Mouse (Mus musculus): ENCODE measurements around the gene Slc9a3. TPM values are rescaled to one million over a fixed set of nuclear protein-coding genes. Genes with fewer than 3 reads are reported as not detected.

Gene Slc9a3
- total RNA-seq (2023): not detected

DNA sequence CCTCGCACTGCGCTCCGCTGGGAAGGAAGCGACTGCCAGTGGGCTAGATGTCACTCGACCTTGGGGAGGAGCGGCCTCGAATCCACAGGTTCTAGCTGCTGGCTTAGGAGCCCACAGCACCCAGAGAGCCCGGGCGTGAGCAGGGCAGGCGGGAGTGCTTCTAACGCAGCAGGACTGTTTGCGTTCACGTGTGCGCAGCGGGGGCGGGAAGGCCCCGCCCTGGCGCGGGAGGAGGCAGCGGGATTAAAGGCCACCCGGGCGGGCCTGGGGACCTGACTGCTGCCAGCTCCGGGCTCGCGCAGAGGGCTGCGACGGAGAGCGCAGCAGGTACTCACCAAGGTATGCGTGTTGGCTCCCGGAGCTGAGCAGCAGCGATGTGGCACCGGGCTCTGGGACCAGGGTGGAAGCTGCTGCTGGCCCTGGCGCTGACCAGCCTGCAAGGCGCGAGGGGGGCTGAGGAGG is at the start of gene Slc9a3:
Gene Slc9a3 (plus strand): TSS at position 317 of the 462 bp plus-strand sequence.

GRCm38 (mm10) chr13:74208317-74208985 is 87.2 kb downstream of the Slc9a3 start, which contains the start of gene Exoc3:
TSS of gene Exoc3 (minus strand) at chr13:74208732.

Other genes with a start within 250 kb of the Slc9a3 start
- gene Trip13, start 183.7 kb upstream of the Slc9a3 start, total RNA-seq (2023): 1.8 TPM
- 85.4 TPM for gene Brd9, start 183.6 kb upstream of the Slc9a3 start, total RNA-seq (2023)
- not detected for gene Zdhhc11, start 157.6 kb upstream of the Slc9a3 start, total RNA-seq (2023)
- 1.6 TPM for gene Tppp, start 112.0 kb upstream of the Slc9a3 start, total RNA-seq (2023)
- 8.5 TPM for gene Cep72, start 59.2 kb upstream of the Slc9a3 start, total RNA-seq (2023)
- gene Exoc3, start 87.3 kb downstream of the Slc9a3 start, total RNA-seq (2023): 60.5 TPM
- gene Ahrr, start 170.9 kb downstream of the Slc9a3 start, total RNA-seq (2023): 0.62 TPM
- 116 TPM for gene Pdcd6, start 196.1 kb downstream of the Slc9a3 start, total RNA-seq (2023)
- gene Sdha, start 228.8 kb downstream of the Slc9a3 start, total RNA-seq (2023): 140 TPM
- 28.4 TPM for gene Ccdc127, start 228.9 kb downstream of the Slc9a3 start, total RNA-seq (2023)
- gene Lrrc14b, start 242.5 kb downstream of the Slc9a3 start, total RNA-seq (2023): not detected